Mouse (Mus musculus): ENCODE measurements around the gene Trpc5.

GRCm38 (mm10) chrX:144688207-144689118 lies 483 bp upstream of the Trpc5 start, which contains the start of gene Rtl4:
- TF ChIP-seq CTCF (IDR thresholded peaks at IDR 0.05; ENCODE audit: control insufficient read depth, insufficient read depth, insufficient read length) = no peak
- TF ChIP-seq MYOG (IDR thresholded peaks at IDR 0.05; ENCODE audit: control insufficient read depth, extremely low read depth, insufficient read length) = no peak
- TF ChIP-seq MAX (IDR thresholded peaks at IDR 0.05) = no peak
- TF ChIP-seq CEBPB (IDR thresholded peaks at IDR 0.05; ENCODE audit: low read depth) = no peak
- no peak for TF ChIP-seq USF1 (IDR thresholded peaks at IDR 0.05; ENCODE audit: low read depth)
- TF ChIP-seq FOSL1 (IDR thresholded peaks at IDR 0.05; ENCODE audit: insufficient read depth, low read length, poor library complexity, severe bottlenecking) = no peak
- no peak for TF ChIP-seq MYOD1 (IDR thresholded peaks at IDR 0.05; ENCODE audit: control insufficient read depth, insufficient read length, low read depth)
